ENCODE assay signal across 9 mouse cellular contexts in genomic region chr6:31369875-31370274, GRCm38 (mm10). TPM values are rescaled to one million over a fixed set of nuclear protein-coding genes. Genes with fewer than 3 reads are reported as not detected.
DNase-seq lines count a peak whose midpoint lies in the region; ATAC-seq and TF ChIP-seq lines count a peak whose summit lies in the region.
"Had no signal": no experiment of that assay in that cellular context is flagged by ENCODE, and none has a peak within 500 bp of the region (broad histone marks: within the 10 kb centered on the region; RNA-seq: fewer than 3 reads in every experiment).

No protein-coding gene starts in this region.

- H3K27ac ChIP-seq in lung, postnatal 0 days (ENCODE audit: low read length) = peak overlapping the region; percentile 82
- H3K27ac ChIP-seq in hindbrain, embryonic 16.5 days (ENCODE audit: low read depth, low read length) = no peak overlapping the region
- H3K27ac ChIP-seq in midbrain, embryonic 10.5 days (replicated peaks) = no peak overlapping the region
- H3K27ac ChIP-seq: liver, embryonic 15.5 days had no signal

- TF ChIP-seq EP300 in lung, postnatal 0 days (IDR thresholded peaks at IDR 0.05) = no peak

- H3K9ac ChIP-seq in lung, postnatal 0 days (replicated peaks; ENCODE audit: low read depth) = no peak overlapping the region
- H3K9ac ChIP-seq in hindbrain, embryonic 16.5 days (ENCODE audit: low read depth, low read length) = no peak overlapping the region
- H3K9ac ChIP-seq: liver, embryonic 15.5 days had no signal

- no peak for TF ChIP-seq POLR2A in lung, adult 2 months (IDR thresholded peaks at IDR 0.05; ENCODE audit: borderline replicate concordance, extremely low read depth, low read depth, low read length)

- H3K4me2 ChIP-seq in lung, postnatal 0 days (replicated peaks; ENCODE audit: low read depth, low read length) = no peak overlapping the region
- no peak overlapping the region for H3K4me2 ChIP-seq in hindbrain, embryonic 16.5 days (ENCODE audit: low read length)
- H3K4me2 ChIP-seq: liver, embryonic 15.5 days had no signal

- no peaks in the 10 kb centered on the region for H3K36me3 ChIP-seq in lung, postnatal 0 days (ENCODE audit: insufficient read depth, low read length)
- H3K36me3 ChIP-seq in hindbrain, embryonic 16.5 days (ENCODE audit: control insufficient read depth, insufficient read depth, low read length) = no peaks in the 10 kb centered on the region
- H3K36me3 ChIP-seq in midbrain, embryonic 10.5 days = no peaks in the 10 kb centered on the region
- H3K36me3 ChIP-seq: liver, embryonic 15.5 days had no signal

- H3K9me3 ChIP-seq in lung, postnatal 0 days (ENCODE audit: low read length) = no peaks in the 10 kb centered on the region
- H3K9me3 ChIP-seq in hindbrain, embryonic 16.5 days (ENCODE audit: control insufficient read depth, low read length) = no peaks in the 10 kb centered on the region
- no peaks in the 10 kb centered on the region for H3K9me3 ChIP-seq in midbrain, embryonic 10.5 days (replicated peaks)
- H3K9me3 ChIP-seq: liver, embryonic 15.5 days had no signal

- no peaks in the 10 kb centered on the region for H3K27me3 ChIP-seq in lung, postnatal 0 days (replicated peaks; ENCODE audit: insufficient read depth, low read length)
- H3K27me3 ChIP-seq in hindbrain, embryonic 16.5 days (replicated peaks; ENCODE audit: control insufficient read depth, insufficient read depth, low read length) = no peaks in the 10 kb centered on the region
- H3K27me3 ChIP-seq in midbrain, embryonic 10.5 days (ENCODE audit: low read depth, poor library complexity, severe bottlenecking) = no peaks in the 10 kb centered on the region
- H3K27me3 ChIP-seq: liver, embryonic 15.5 days had no signal

- 71% methylated on average over 3 of the region's 3 CpGs for WGBS in lung, postnatal 0 days
- 70% methylated on average over 3 of the region's 3 CpGs for WGBS in lung, adult 2 months
- WGBS in hindbrain, embryonic 16.5 days = 71% methylated on average over 3 of the region's 3 CpGs
- 69% methylated on average over 3 of the region's 3 CpGs for WGBS in midbrain, embryonic 10.5 days

- ATAC-seq in lung, postnatal 0 days = no peak
- ATAC-seq in hindbrain, embryonic 16.5 days = no peak

- no peak overlapping the region for H3K4me3 ChIP-seq in lung, postnatal 0 days (ENCODE audit: low read depth, low read length)
- H3K4me3 ChIP-seq in lung, adult 2 months (replicated peaks; ENCODE audit: extremely low read depth, low read depth, low read length) = no peak overlapping the region
- H3K4me3 ChIP-seq in hindbrain, embryonic 16.5 days (ENCODE audit: low read length) = no peak overlapping the region
- H3K4me3 ChIP-seq in midbrain, embryonic 10.5 days = no peak overlapping the region
- H3K4me3 ChIP-seq: liver, embryonic 15.5 days had no signal

- DNase-seq in cerebellum, adult 11-12 months = peak; percentile 18
- no peak for DNase-seq in cerebellum, adult 11 months
- peak; percentile 40 for DNase-seq in lung, postnatal 0 days (ENCODE audit: low spot score)
- DNase-seq in lung, adult 2 months = no peak
- DNase-seq in cerebellum, adult 8-10 months = peak; percentile 17
- DNase-seq in kidney, postnatal 25 days = peak; percentile 66 to 69
- DNase-seq in midbrain, embryonic 10.5 days (ENCODE audit: low spot score) = no peak

- no peaks in the 10 kb centered on the region for H3K4me1 ChIP-seq in lung, postnatal 0 days (ENCODE audit: insufficient read depth, low read depth, low read length)
- H3K4me1 ChIP-seq in lung, adult 2 months (ENCODE audit: control insufficient read depth, insufficient read depth, low read length) = peaks cover 10% of the 10 kb centered on the region
- H3K4me1 ChIP-seq in hindbrain, embryonic 16.5 days (ENCODE audit: control insufficient read depth, insufficient read depth, low read depth, low read length) = no peaks in the 10 kb centered on the region; the same call in 1 of the 2 replicates
- H3K4me1 ChIP-seq in midbrain, embryonic 10.5 days = peaks cover 13% of the 10 kb centered on the region
- H3K4me1 ChIP-seq: liver, embryonic 15.5 days had no signal

- TF ChIP-seq CTCF in lung, postnatal 0 days (IDR thresholded peaks at IDR 0.05) = peak; percentile 54
- no peak for TF ChIP-seq CTCF in lung, adult 2 months (IDR thresholded peaks at IDR 0.05; ENCODE audit: insufficient read depth, low read length)

RNA-seq across cellular contexts. Expression of gene Mkln1, which starts 28.7 kb away (rescaled TPM):
- 127 and 144 TPM in 2 replicates for polyA plus RNA-seq in lung, postnatal 0 days (2015; fragmentation: Nextera tagmentation; extraction: Ambion mirVana)
- polyA plus RNA-seq in lung, adult 2 months (2012; rRNA removed) = 16.8 and 26.4 TPM in 2 replicates
- 119 and 123 TPM in 2 replicates for polyA plus RNA-seq in hindbrain, embryonic 16.5 days (2015; fragmentation: Nextera tagmentation; extraction: Ambion mirVana)
- 221 and 226 TPM in 2 replicates for polyA plus RNA-seq in midbrain, embryonic 10.5 days (2016; fragmentation: Nextera tagmentation; extraction: Ambion mirVana)

Comparison
In these comparisons a context has a peak if more than half of its experiments do, and no peak if none do; other contexts are left out.
1. DNase-seq: peak in cerebellum, adult 11-12 months (single experiment), lung, postnatal 0 days (single experiment), cerebellum, adult 8-10 months (single experiment) and kidney, postnatal 25 days (2 of 2); none in cerebellum, adult 11 months (single experiment), lung, adult 2 months (single experiment) and midbrain, embryonic 10.5 days (single experiment).